Mouse (Mus musculus) cerebral cortex, adult 2 months (tissue): Measurements from ENCODE around the gene Tmsb15b1.

ENCODE experiments used
- WGBS: fragments of 180-500 bp; shearing (Covaris S2); methylation state at CpG from one replicate; pipeline ENCODE4 v1.1.7; 2018; 5-methylcytosine and 5-hydroxymethylcytosine counted together

Gene Tmsb15b1

GRCm38 (mm10) chrX:136976424-136977084, at the start of gene Tmsb15b1, which contains the start of gene Tmsb15l:
TSS of gene Tmsb15b1 (minus strand) at chrX:136976874.
TSS of gene Tmsb15l (minus strand) at chrX:136976869.
- 7% methylated on average over 15 of the region's 15 CpGs for WGBS

- 13% methylated on average over 1 of the region's 1 CpGs for WGBS
Observed at GRCm38 (mm10) chrX:137019310-137019709, 42.6 kb upstream of the Tmsb15b1 start.

DNA sequence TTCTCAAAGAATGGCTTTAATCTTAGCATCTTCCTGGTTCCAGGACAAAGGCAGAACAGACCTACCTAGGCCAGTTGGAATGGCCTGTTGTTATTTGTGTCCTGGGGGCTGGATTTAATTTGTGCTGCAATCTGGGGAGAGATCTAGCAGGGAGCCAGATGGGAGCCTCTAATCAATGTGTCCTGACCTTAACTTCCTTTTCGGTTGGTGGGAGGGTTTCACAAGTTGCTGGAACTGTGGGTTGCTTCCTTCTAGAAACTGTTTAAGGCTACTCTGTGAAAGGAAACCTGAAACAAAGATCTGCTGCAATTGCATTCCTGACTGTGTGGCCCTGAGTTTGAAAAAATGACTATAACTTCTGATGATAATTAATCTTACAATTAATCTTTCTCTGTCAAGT, 41.0 kb upstream of the Tmsb15b1 start:
- WGBS: 88% methylated on average over 1 of the region's 1 CpGs

GRCm38 (mm10) chrX:137015099-137015709, 38.5 kb upstream of the Tmsb15b1 start:
- WGBS: 49% methylated on average over 6 of the region's 6 CpGs

DNA sequence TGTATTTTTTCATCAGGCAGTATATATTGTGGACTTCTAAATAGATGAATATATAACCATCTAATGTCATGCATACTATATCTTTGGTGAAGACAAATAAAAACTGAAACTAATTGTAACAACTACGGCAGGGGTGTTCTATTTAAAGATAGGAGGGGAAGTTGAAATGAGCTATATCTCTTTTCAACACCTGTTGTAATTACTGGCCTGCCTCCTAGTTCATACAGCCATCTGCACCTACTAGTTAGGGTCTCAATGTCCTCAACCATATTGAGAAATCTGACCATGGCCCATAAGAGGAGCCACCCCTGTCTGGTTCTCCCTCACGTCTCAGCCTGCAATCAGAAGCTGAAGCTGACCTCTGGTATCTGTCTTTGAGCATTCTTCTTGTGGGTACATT, 19.6 kb upstream of the Tmsb15b1 start:
- 62% methylated on average over 2 of the region's 2 CpGs for WGBS

DNA sequence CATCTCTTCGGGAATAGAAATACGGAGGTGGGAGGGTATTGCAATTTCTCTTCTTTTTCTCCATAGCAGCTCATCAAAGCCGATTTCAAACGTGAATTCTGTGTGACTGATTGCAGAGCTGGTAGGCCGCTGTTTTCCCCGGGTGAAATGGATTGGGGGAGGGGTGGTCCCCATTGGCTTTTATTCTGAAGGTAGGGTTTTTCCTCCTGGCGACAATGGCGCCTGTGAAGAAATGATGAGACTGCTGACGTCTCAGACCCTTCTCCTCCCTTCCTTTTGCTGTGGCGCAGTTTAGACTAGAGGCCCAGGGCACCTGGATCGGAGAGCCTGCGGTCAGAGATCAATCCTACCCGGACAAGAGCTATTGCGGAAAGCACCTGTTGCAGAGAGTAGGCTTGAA, 17.0 kb upstream of the Tmsb15b1 start:
- WGBS: 11% methylated on average over 12 of the region's 14 CpGs

- WGBS: 4% methylated on average over 26 of the region's 26 CpGs
Observed at GRCm38 (mm10) chrX:136992978-136993547, 16.4 kb upstream of the Tmsb15b1 start, which contains the start of gene Zcchc18. TSS of gene Zcchc18 (plus strand) at chrX:136993155.

GRCm38 (mm10) chrX:136992191-136992965, 15.7 kb upstream of the Tmsb15b1 start:
- WGBS: 3% methylated on average over 19 of the region's 19 CpGs

DNA sequence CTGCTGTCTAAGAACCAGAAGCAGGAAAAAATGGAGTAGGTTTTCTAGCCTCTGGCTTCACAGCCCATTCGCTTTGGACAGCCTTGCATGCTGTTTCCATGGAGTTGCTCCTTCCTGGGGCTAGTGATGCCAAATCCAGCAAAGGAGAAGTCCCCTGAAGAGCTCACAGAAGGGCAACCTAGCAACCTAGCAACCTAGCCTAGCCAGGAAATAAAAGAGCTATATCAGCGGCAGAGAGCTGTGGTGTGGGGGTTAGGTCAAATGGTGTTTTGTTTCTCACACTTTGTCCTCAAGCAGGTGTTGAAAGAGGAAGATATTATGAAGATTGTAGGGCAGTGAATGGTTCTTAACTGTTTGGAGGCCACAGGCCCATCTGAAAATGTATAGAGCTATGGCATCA, 14.6 kb upstream of the Tmsb15b1 start:
- 40% methylated on average over 2 of the region's 2 CpGs for WGBS

GRCm38 (mm10) chrX:136975397-136975796, 1.3 kb downstream of the Tmsb15b1 start, which contains the start of gene Tmsb15b2:
TSS of gene Tmsb15b2 (minus strand) at chrX:136975497.
- 91% methylated on average over 6 of the region's 6 CpGs for WGBS

DNA sequence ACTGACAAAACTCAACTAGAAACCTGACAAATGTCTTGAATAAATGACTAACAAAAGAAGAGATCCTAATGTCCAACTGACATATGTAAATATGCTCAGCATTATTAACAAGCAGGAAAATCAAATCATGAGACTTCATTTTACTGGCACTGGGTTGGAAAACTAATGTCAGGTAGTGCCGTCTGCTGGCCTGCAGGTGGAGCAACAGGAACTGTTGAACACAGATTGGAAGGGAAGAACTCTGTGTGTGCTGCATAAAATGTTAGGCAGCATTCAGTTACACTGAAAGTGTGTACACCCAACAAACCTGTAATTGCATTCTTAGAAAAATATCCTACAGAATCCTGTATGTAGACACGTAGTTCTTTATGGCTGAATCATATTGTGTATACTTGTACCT, 17.0 kb downstream of the Tmsb15b1 start:
- WGBS: 5% methylated on average over 2 of the region's 2 CpGs

DNA sequence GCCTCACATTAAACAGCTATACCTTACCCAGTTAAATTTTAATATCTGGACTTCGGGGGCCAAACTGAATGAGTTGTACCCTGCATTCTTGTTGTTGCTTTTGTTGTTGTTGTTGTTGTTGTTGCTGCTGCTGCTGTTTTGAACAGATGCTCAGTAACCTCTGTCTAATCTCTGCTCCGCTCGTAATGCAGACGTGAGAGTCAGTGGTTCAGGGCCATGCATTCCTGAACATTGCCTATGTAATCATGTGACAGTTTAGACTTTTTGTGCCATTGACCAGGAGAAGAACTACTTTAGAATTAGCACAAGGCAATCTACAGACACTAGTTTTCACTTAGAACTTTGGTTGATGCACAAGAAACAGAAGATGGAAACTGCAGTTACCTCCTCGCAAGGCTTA, 18.4 kb downstream of the Tmsb15b1 start:
- 40% methylated on average over 5 of the region's 5 CpGs for WGBS

DNA sequence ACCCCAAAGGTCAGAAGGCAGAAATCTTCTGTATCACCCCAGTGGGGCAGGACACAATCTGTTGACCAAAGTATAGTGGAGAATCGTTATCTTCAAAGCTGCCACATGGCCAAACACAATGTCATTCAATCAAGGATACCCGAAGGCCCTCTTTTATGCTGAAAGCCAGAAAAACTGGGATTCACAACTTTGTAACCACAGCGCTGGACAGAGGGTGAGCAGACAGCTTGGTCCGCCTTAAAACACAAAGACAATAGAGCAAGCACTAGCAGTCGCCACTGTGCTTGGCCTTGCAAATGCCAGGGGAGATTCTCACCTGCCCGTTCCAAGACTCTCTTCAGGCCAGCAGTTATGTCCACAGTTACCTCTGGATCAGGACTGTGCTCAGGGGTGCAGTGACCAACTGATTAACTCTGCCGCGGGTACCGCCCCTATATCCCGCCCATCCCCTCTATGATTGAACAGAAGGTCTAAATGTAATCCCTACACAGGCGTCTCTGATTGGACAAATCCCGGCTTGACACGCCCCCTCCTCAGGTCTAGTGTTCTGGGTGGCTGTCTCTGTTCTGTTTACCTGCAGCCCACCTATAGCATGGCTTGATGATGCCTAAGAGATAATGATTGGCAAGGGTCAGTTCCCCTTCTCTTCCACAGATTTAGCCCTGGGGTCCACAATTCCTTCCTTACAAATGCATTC, 18.9 kb downstream of the Tmsb15b1 start:
- 7% methylated on average over 13 of the region's 13 CpGs for WGBS

GRCm38 (mm10) chrX:136937985-136938384, 38.7 kb downstream of the Tmsb15b1 start:
- 62% methylated on average over 3 of the region's 3 CpGs for WGBS

GRCm38 (mm10) chrX:136927031-136927430, 49.6 kb downstream of the Tmsb15b1 start, which contains the start of gene H2bfm:
TSS of gene H2bfm (plus strand) at chrX:136927325.
- 94% methylated on average over 14 of the region's 14 CpGs for WGBS
